Mouse (Mus musculus): ENCODE measurements around the gene Tmem167. TPM values are rescaled to one million over a fixed set of nuclear protein-coding genes. Genes with fewer than 3 reads are reported as not detected.

The Tmem167 gene
- polyA plus RNA-seq (2012; rRNA removed; ENCODE audit: low replicate concordance): 6.3 and 6.6 TPM in 2 replicates

GRCm38 (mm10) chr13:90088962-90089824, at the start of gene Tmem167, which contains the start of gene Xrcc4:
Gene Tmem167 (plus strand): TSS chr13:90089123.
Gene Xrcc4 (minus strand): TSS chr13:90089608.

Other genes starting within 250 kb of the Tmem167 start
- gene Xrcc4, start 485 bp downstream of the Tmem167 start, polyA plus RNA-seq (2012; rRNA removed; ENCODE audit: low replicate concordance): 1.4 and 2.6 TPM in 2 replicates